Mouse (Mus musculus) kidney, postnatal 4 days (tissue): ENCODE measurements around the gene Fignl1.

Experiments
- DNase-seq, 2 experiments: peaks; one replicate each; pipeline ENCODE4 v3.0.0; 2021; ENCODE audit warnings: mixed read lengths in 2 of 2

Fignl1 gene

DNA sequence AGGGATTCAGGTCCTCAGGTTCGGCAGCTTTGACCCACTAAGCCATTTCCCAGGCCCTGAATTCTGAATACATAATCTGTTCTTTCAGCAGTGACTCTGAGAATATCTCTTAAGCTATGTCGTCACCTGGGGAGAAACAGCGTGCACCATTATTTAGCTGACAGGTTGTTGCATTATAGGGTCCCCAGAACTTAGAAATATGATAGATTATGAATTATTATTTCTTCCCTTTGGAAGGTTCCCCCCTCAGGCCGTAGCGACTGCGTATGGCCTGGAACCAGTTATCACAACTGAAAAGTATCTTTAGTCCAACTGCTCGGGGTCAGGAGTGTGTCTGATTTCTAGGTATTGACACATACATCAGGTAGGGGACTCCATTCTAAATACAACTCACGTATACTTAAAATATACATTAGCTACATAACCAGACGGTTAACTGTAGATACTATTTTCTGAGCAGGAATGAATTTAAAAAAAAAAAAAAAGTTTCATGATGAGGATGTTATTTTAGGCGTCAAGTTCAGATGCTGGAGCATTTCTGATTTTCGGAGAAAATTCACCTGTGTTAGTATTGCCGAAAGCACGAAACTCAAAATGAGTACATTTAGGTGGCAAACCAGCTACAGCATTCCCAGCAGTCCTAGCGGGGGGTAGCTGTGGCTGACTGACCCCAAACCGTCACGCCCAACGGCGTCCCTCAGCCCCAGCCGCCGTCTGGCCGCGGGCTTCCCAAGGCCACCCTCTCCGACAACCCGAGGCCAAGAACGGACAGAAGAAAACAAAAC, 535 bp downstream of the Fignl1 start:
- no peak for DNase-seq

DNA sequence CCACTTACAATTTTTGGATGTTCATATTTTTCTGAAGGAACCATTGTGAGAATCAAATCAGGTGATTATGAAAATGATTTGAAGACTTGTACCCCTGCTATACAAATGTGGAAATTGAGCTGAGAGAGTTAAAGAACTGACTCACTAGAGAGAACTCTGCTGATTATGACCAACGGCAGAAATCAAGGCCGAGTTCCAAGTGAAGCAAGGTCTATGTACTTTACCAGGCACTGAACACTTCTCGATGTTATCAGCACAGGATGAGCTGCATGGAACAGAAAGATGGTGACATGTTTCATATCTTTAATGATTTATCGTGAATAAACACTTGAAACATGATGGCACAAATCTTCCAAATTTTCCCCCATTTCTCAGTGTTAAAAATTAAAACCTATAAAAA, 2.8 kb downstream of the Fignl1 start:
- DNase-seq: no peak

DNA sequence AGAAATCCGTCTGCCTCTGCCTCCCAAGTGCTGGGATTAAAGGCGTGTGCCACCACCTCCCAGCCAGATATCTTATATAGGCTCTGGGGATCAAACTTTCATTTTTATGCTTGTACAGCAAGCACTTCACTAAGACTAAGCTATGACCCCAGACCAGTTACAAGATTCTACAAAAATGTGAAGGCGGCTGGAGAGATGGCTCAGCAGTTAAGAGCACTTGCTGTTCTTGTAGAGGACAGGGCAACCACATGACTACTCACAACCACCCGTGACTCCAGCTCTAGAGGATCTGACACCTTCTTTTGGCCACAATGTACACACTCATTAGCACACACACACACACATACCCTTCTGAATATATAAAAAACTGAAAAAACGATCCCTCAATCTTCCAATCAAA, 4.3 kb downstream of the Fignl1 start:
- no peak for DNase-seq

DNA sequence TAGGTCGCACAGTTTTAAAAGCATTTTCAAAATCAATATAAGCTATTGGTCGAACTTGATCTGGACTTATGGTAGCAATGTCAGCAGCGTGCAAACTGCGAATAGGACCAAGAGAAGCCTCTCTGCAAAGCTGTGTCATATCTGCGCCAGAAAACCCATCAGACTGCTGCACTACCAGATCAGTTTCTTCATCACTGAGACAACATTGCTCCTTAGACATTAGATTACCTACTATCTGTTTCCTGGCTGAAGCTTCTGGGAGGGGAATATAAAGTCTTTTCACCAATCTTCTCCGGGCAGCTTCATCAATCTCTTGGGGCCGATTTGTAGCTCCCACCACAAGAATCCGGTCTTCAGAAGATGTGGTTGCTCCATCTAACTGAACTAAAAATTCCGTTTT, 7.7 kb downstream of the Fignl1 start:
- DNase-seq: no peak

DNA sequence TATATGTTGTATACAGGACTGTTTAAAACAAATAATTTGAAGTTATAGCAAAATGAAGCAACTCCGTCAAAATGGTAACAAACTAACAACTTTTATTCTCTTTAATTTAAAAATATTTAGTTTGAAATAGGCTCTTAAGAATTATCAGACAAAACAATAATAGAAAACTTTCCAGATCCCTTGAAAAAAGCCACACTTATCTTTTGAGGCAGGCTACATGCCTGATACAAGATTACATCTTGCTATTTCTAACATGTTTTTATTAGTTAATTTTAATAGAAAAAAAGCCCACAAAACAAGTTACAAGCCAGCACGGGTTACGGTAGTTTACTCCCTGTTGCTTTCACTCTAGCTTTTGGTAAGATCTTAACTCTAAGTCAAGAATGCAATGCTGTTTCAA, 8.5 kb downstream of the Fignl1 start:
- no peak for DNase-seq

DNA sequence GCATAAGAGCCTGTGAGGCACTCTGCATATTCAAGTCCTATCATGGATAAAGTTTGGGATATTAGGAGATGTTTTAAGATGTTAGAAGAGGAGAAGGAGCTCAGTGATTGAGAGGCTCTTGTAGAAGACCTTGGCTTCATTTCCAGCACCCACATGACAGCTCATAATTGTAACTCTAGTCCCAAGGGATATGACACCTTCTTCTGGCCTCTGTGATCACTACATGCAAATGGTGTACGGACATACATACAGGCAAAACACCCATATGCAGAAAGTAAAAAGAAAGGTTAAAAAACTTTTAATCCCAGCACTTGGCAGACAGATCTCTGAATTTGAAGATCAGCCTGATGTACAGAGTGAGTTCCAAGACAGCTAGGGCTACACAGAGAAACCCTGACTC, 10.1 kb downstream of the Fignl1 start:
- no peak for DNase-seq

DNA sequence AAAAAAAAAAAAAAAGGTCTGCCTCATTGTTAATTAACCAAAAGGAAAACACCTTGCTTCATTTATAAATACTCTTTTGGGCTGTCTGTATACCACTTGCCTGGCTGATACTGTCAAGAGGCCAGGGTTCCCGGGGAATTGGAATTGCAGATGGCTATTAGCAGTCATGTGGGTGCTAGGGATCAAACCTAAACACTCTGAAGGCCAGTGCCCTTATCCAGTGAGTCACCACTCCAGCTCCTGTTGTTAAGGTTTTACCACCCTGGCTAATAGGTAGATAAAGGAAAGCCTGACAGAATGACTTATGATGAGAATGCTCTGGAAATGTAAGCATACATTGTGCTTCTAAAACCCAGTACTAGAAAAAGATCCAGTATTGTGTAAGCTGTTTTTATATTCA, 14.1 kb downstream of the Fignl1 start:
- DNase-seq: no peak

DNA sequence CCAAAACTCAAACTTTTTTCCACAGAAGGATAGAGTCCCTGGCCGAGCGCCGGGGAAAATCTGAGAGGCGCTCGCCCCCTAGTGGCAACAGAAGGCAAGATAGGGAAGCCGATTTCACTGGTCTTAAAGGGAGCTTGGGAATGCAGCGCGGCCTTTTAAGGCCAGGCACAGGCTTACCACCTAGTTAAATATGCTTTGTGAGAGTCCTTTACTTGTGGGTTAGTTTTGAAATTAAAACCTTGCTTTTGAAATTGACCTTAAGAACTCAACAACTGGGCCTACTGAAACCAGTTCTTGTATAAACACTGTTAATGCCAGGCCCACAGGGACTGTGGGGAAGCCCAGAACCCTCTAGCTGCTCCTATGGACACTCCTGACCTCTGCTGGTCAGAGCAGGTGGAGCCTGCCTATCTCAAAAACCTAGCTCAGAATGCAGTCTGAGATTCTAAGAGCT, 20.2 kb downstream of the Fignl1 start:
- DNase-seq: peak; percentile 86 to 88

DNA sequence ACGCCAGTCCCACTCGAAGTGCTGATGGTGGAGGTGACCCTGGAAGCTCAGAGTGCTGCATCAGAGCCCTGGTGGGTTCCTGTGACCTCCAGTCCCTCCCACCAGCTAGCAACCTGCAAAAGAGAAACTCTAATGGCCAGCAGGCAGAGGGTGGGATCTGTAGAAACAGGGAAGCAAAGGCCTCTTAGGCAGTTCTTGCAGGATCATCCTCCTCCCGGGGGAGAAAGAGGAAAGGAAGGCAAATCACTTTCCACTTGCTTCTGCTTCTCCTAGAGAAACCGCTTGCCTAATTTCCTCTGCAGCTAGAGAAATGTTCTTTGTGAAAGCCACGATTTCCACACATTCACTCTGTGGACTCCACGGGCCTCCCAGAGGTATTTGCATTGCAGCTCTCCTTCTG, 23.3 kb downstream of the Fignl1 start:
- no peak for DNase-seq

DNA sequence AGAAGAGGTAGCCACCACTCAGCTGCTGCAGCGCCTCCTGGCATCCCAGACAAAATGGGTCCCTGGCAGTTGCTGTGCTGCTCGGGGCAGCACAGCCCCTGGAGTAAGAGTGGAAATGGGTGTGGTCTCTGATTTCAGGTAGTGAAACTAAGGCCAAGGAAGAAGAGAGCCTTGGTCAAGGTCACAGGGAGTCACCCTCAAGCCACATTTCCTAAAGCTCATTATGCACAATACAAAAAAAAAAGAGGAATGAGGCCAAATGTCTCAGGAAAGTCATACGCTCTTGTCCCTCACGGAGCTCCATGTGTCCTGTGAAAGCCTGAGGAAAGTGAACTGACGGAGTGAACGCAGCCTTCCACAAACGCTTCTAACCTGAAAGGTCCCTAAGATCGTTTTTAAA, 27.0 kb downstream of the Fignl1 start:
- DNase-seq: no peak

DNA sequence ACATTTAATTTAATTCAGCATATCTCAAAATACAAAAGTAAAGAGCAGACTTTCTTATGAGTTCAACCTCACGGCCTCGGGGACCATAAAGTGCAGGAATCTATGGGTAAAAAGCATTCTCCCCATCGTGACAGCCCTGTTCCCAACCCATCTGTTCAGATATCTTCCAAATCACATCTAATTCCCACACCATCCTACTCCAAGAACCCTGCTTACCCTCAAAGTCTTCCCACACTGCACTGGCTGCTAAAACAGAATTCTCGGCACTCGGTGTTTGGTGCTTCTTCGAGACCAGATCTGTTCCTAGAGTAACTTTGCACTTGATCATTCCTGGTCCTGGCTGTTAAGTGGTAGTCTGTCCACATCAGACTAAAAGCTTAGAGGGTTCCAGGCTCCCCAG, 30.4 kb downstream of the Fignl1 start:
- DNase-seq: no peak

DNA sequence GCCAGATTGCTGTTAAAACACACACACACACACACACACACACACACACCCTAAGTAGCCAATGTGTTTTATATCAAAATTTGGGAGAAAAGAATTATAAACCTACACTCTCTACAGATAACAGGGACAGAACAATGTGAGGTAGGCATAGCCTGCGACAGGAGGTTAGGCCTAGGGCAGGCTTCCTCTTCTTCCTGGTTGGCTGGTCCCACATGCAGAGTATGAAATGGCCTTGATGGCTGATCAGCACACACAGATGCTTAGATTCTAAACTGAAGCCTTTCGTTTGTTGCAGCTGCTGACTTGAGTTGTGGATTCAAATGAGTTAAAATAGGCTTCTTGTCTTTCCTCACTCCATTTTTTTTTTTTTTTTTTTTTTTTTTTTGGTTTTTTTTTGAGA, 31.0 kb downstream of the Fignl1 start:
- no peak for DNase-seq

DNA sequence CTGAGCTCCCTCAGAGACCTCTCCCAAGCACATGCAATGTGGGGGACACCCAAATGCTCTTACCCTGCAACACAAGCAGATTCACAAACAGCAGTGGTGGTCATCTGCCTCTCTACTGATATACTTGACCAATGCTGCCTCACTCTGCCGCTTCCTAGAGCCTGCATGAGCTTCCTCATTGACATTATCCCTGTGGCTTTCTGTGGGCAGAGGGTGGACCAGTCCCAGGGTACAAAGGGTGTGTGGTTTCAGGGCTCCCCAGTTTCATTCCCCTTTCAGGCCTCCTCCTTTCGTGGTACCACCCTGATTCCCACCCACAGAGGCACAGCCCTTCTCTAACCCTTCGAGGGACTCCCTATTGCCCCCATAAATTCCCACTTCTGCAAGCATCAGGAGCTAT, 31.5 kb downstream of the Fignl1 start:
- DNase-seq: no peak

DNA sequence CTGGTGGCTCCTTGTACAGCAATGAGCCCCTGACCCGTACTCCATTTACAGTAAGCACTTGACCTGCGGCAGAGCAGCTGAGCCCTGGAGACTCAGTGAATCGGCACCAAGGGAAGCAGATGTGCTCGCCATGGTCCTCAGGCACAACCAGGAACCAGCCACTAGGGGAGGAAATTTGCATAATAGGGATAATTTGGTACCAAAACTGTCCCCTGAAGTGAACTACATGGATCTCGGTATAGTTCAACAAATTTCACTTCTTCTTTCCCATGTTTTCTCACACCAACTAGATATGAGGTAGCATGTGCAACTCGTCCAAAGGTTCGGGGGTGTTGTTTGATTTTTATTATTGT, 32.0 kb downstream of the Fignl1 start:
- no peak for DNase-seq

DNA sequence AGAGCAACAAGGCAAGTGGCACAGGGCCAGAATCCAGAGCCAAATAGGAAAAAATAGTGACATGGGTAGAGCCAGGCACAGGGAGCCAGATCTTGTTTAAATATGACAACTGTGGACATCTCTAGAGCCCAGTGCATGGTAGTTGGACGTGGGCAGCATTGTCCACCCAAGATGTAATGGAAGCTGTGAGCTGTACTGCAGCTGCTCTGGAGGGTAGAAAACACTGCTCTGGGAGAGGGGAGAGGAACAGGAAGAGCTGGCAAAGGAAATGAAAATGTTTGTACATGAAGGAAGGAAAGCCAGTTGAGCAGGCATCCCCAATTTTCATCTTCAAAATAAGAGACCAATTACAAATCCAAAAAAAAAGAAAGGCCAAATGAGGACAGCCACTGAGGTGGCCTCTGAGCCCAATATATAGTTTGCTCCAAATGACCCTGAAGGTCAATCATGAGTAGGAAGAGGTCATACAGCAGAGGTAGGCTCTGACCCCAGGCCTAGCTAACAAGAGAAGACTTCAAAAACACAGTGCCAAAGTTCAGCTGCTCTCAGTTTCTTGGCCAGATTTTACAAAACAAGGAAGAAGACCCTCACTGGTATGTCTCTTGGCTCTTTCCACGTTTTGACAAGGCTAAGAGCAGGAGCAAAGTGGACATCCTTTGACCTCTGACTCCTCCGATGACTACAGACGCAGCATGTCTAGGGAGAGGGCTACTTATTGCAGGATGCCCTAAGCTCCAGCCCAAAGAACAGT, 32.5 kb downstream of the Fignl1 start:
- DNase-seq: no peak

DNA sequence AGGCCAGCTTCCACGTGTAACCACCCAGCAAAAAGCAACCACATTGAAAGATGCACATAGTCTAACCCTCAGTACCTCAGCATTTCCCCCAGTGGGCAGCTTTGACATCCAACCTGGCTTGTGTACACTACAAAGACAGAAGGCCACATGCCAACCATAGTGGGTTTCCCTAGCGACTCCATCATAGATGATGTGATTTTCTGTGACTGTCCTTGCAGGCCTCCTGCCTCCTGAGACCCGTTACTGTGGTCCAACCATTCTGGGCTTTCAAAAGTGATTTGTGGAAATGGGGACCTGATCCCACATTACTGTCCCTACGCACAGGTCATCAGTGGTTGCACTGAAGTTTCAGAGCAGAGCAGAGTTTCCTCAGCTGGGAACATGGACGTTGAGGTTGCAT, 33.9 kb downstream of the Fignl1 start:
- DNase-seq: no peak

DNA sequence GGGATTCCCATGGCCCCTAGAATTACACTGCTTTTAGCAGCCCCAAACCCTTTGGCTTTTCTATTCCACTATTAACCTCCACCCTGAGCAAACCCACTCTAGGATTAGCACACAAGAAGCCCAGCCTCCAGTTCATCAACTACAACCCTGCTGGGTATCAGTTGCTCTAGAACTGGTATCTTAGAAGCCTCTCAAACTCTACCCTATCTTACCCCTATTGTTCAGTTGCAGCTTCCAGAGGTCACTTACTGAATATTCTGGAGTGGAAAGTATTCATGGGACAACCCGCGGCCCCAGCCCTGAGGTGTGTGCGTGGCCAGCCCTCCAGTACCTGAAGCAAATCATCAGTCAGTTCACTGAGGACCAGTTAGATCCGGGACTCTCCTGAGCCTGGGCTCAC, 34.4 kb downstream of the Fignl1 start:
- DNase-seq: no peak

DNA sequence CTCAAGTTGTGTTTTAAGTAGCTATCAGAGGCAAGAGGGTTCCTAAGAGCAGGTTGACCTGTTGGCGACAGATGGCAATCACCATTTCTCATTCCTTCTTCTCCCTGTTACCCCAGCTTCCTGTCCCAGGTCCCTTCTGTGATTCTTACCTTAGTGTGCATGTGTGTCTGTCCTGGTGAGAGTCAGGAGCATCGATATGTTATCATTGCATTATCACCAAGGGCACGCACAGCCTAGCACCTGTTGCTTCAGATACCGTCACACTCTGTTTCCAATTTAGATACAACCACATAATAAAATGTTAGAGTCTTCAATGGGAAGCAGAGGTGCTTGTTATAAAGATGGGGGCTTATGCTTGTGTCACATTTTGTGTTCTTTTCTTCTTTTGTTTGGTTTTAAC, 36.6 kb downstream of the Fignl1 start:
- no peak for DNase-seq

DNA sequence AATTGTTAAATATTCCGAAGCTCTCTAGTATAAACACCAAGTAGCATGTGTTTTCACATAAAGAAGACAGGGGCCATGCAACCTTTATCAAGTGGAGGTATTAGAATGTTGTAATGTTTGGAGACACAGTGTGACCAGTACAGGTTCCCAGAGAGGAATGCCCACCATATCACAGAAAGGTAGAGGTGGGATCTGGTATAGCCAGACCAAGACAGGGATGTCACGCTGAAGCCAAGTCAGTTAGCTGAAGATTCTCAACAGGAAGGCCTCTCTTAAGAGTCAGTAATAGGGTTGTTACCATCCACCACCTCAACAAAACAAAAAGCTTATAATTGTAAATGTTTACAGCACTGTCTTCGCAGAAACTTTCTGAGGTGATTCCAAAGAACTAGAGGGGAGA, 38.1 kb downstream of the Fignl1 start:
- DNase-seq: no peak

DNA sequence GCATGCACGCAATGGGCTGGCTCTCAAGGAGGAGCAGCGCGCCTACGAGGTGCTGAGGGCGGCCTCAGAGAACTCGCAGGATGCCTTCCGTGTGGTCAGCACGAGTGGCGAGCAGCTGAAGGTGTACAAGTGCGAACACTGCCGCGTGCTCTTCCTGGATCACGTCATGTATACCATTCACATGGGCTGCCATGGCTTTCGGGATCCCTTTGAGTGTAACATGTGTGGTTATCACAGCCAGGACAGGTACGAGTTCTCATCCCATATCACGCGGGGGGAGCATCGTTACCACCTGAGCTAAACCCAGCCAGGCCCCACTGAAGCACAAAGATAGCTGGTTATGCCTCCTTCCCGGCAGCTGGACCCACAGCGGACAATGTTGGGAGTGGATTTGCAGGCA, 39.5 kb downstream of the Fignl1 start:
- DNase-seq: no peak

DNA sequence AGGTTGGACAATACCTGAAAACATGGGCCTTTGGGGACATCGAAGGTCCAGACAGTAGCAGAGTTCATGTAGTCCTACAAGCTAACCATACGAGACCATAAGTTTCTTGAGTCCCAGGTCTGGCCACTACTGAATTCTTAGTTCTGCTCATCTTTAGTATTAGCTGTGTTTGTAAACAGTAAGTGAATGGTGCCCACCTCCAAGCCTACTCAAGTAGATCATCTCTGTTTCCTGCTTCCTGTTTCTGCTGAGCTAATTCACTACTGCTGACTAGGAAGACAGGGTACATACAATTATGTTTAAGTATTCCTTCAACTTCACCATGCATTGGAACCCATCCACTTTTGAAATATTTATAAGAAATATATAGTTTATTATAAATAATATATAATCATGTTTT, 40.7 kb downstream of the Fignl1 start:
- no peak for DNase-seq

DNA sequence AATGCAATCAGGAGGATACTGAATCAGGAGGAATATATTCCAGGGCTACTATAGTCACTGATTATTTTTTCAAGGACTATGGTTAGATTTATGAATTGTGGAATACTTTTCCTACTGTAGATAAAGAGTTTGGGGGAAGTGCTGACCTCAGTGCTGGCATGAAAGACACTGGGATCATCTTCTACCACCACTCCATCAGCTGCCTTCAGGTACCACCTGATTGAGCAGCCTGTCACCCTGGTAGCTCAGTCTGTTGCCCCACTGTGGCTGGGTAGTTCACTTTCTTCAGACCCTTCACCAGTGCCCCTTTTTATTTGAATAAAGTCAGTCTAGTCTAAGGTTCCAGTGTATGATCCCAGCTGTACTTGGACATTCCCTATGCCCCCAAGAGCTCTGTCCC, 42.0 kb downstream of the Fignl1 start:
- DNase-seq: no peak

DNA sequence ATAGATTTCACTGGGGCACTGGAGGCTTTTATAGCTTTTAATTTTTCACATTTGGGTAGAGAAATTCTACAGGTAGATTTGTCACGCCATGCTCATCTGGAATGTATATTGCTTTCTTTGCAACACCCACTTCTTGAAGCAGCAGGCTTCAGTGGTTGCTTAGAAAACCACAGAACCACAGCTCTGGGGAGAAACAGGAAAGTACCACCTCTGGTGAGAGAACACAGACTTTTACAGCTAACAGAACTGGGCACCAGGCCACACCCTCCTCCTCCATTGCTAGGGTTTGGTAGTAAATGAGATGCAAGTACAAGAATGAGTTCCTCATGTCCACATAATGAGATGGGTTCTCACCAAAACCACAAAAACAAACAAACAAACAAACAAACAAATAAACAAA, 42.7 kb downstream of the Fignl1 start:
- DNase-seq: no peak

DNA sequence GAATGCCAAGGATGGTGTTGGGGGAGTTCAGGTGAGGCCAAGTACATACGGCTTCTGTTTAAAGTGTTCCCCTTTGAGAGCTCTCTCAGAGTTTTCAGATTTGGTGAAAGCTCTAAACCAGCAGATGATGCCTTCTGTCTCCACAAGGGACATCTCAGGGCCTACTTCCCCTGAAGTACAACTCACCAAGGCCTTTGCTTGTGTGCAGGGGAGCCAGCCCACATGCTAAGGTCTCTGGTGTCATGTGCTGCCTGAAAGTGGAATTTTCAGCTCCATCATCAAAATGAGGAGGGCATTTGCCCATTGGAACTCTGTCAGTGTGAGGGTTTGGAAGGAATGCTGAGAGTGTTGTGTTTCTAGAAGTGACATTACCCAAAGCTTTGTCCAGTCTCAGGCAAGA, 43.3 kb downstream of the Fignl1 start:
- DNase-seq: no peak

DNA sequence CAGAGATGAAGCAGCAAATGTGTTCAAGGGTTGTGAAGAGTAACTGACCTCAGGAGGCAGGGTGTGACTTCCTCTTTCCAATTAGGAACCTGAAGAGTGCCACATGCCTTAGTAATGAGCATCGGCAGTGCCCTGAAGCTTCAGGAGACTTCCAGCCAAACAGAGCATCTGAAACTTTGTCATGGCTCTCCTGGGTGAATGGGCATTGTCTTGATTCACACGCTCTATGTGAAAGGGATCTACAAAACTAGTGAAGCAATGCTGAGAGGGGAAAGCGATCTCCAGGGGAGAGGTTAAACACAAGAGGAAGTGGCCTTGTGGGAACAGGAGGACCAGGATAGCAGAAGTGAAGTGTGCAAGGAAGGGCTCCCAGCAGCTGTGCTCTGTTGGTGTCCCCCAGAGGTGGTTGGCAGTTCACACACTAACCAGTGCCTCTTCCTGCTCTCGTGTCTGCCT, 45.5 kb downstream of the Fignl1 start:
- DNase-seq: no peak
